8 mouse cellular contexts compared by ENCODE assay signal in genomic region chr10:122987671-122988128, GRCm38 (mm10).
DNase-seq lines count a peak whose midpoint lies in the region; ATAC-seq and TF ChIP-seq lines count a peak whose summit lies in the region.

No protein-coding gene starts in this region.

- TF ChIP-seq CTCF in midbrain, postnatal 0 days (IDR thresholded peaks at IDR 0.05), result peak; percentile 85

- intact Hi-C loops in gastrocnemius, postnatal 14 days (cut with DNase I; ENCODE audit: low total_unique reads), result loop anchor here (5.0 kb wide), 1 partner anchor 180 kb away; no protein-coding TSS in a partner anchor

- no peaks in the 10 kb centered on the region for H3K9me3 ChIP-seq in intestine, embryonic 15.5 days
- H3K9me3 ChIP-seq in limb, embryonic 15.5 days, result no peaks in the 10 kb centered on the region
- H3K9me3 ChIP-seq in midbrain, postnatal 0 days (ENCODE audit: low read length), result no peaks in the 10 kb centered on the region
- H3K9me3 ChIP-seq in stomach, embryonic 16.5 days (replicated peaks; ENCODE audit: control insufficient read depth, low read length), result no peaks in the 10 kb centered on the region

- H3K4me1 ChIP-seq in intestine, embryonic 15.5 days (replicated peaks), result peaks cover 12% of the 10 kb centered on the region
- H3K4me1 ChIP-seq in limb, embryonic 15.5 days, result peaks cover 17% of the 10 kb centered on the region
- H3K4me1 ChIP-seq in midbrain, postnatal 0 days (ENCODE audit: insufficient read depth, low read length), result peaks cover 10% of the 10 kb centered on the region
- peaks cover 25% of the 10 kb centered on the region for H3K4me1 ChIP-seq in stomach, embryonic 16.5 days (ENCODE audit: control insufficient read depth, insufficient read depth, low read length)

- H3K27me3 ChIP-seq in intestine, embryonic 15.5 days (replicated peaks), result no peaks in the 10 kb centered on the region
- H3K27me3 ChIP-seq in limb, embryonic 15.5 days, result no peaks in the 10 kb centered on the region
- H3K27me3 ChIP-seq in midbrain, postnatal 0 days (ENCODE audit: insufficient read depth, low read length), result no peaks in the 10 kb centered on the region
- no peaks in the 10 kb centered on the region for H3K27me3 ChIP-seq in stomach, embryonic 16.5 days (ENCODE audit: control insufficient read depth, insufficient read depth, low read length)

- DNase-seq in testis, postnatal 14 days (ENCODE audit: low spot score), result peak; percentile 27
- no peak for DNase-seq in testis, postnatal 10 days (ENCODE audit: low spot score)
- peak; percentile 42 to 46 for DNase-seq in cerebellum, postnatal 14 days
- DNase-seq in gastrocnemius, postnatal 14 days, result peak; percentile 33
- DNase-seq in midbrain, postnatal 0 days (ENCODE audit: low spot score), result peak; percentile 71

- no peak for ATAC-seq in intestine, embryonic 15.5 days
- ATAC-seq in limb, embryonic 15.5 days (ENCODE audit: insufficient number of reproducible peaks, low FRiP score, low TSS enrichment, low read depth), result no peak
- ATAC-seq in midbrain, postnatal 0 days (ENCODE audit: low FRiP score), result no peak
- no peak for ATAC-seq in stomach, embryonic 16.5 days (ENCODE audit: insufficient read depth, low FRiP score)

- H3K9ac ChIP-seq in intestine, embryonic 15.5 days, result no peak overlapping the region
- no peak overlapping the region for H3K9ac ChIP-seq in limb, embryonic 15.5 days
- H3K9ac ChIP-seq in midbrain, postnatal 0 days (replicated peaks; ENCODE audit: low read length, poor library complexity, severe bottlenecking), result no peak overlapping the region
- peak overlapping the region; percentile 37; the same call in 1 of the 2 replicates for H3K9ac ChIP-seq in stomach, embryonic 16.5 days (ENCODE audit: low read length)

- peak overlapping the region; percentile 9; the same call in 1 of the 2 replicates for H3K4me2 ChIP-seq in intestine, embryonic 15.5 days (replicated peaks)
- peak overlapping the region; percentile 29; the same call in 1 of the 2 replicates for H3K4me2 ChIP-seq in limb, embryonic 15.5 days
- H3K4me2 ChIP-seq in midbrain, postnatal 0 days (ENCODE audit: low read depth, low read length, poor library complexity, severe bottlenecking), result no peak overlapping the region
- H3K4me2 ChIP-seq in stomach, embryonic 16.5 days (ENCODE audit: low read depth, low read length), result 0 out of 2 replicates have a peak overlapping the region, but pooled peaks have one; percentile 21

- 0 out of 2 replicates have a peak overlapping the region, but pooled peaks have one; percentile 36 for H3K27ac ChIP-seq in intestine, embryonic 15.5 days
- peak overlapping the region; percentile 59; the same call in 1 of the 2 replicates for H3K27ac ChIP-seq in limb, embryonic 15.5 days
- no peak overlapping the region for H3K27ac ChIP-seq in midbrain, postnatal 0 days (ENCODE audit: low read depth, low read length)
- peak overlapping the region; percentile 11; the same call in 1 of the 2 replicates for H3K27ac ChIP-seq in stomach, embryonic 16.5 days (ENCODE audit: low read length)

- H3K4me3 ChIP-seq in intestine, embryonic 15.5 days (replicated peaks), result no peak overlapping the region
- no peak overlapping the region for H3K4me3 ChIP-seq in limb, embryonic 15.5 days
- H3K4me3 ChIP-seq in midbrain, postnatal 0 days (ENCODE audit: low read depth, low read length), result no peak overlapping the region
- H3K4me3 ChIP-seq in stomach, embryonic 16.5 days (replicated peaks; ENCODE audit: low read length), result no peak overlapping the region

- 21% methylated on average over 9 of the region's 9 CpGs for WGBS in intestine, embryonic 15.5 days
- 19% methylated on average over 9 of the region's 9 CpGs for WGBS in limb, embryonic 15.5 days
- WGBS in midbrain, postnatal 0 days, result 26% methylated on average over 9 of the region's 9 CpGs
- 19% methylated on average over 9 of the region's 9 CpGs for WGBS in stomach, embryonic 16.5 days

- no peaks in the 10 kb centered on the region for H3K36me3 ChIP-seq in intestine, embryonic 15.5 days
- H3K36me3 ChIP-seq in limb, embryonic 15.5 days, result peaks cover 10% of the 10 kb centered on the region
- H3K36me3 ChIP-seq in midbrain, postnatal 0 days (ENCODE audit: insufficient read depth, low read length), result no peaks in the 10 kb centered on the region
- 0 out of 2 replicates have a peak, but pooled peaks cover 4% of the 10 kb centered on the region for H3K36me3 ChIP-seq in stomach, embryonic 16.5 days (ENCODE audit: control insufficient read depth, insufficient read depth, low read length)
